Mouse (Mus musculus) natural killer cell, adult 2 months (primary cell): Measurements from ENCODE around the gene Gm13279.
"Not testable (repeated sequence)": the region's sequence is repeated elsewhere in the genome, so short reads cannot be mapped to it uniquely, and the experiment has no call there.

ENCODE experiments used
- DNase-seq, 2 experiments: peaks; one replicate each; pipeline ENCODE4 v3.0.0; 2022; ENCODE audit warnings: low spot score in 2 of 2

The Gm13279 gene

DNA sequence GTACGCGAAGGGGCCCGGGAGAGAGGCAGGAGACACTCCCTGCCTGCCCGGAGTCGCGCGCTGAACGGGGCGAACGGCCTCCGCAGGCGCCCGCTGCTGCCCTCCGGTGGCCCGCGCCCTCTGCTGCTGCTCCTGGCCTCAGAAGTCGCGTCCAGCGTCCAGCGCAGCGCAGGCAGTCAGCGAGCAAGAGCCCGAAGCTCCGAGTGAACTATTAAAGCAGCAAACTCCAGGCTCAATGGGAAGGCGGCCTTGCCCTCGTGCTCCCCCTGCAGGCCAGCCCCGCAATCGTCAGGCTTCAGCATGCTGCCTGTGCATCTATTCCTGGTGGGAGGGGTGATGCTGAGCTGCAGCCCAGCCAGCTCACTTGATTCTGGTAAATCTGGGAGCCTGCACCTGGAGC is at the start of gene Gm13279:
TSS of gene Gm13279 (plus strand) at position 301 of the 400 bp plus-strand sequence.
- not testable (repeated sequence) for DNase-seq

DNA sequence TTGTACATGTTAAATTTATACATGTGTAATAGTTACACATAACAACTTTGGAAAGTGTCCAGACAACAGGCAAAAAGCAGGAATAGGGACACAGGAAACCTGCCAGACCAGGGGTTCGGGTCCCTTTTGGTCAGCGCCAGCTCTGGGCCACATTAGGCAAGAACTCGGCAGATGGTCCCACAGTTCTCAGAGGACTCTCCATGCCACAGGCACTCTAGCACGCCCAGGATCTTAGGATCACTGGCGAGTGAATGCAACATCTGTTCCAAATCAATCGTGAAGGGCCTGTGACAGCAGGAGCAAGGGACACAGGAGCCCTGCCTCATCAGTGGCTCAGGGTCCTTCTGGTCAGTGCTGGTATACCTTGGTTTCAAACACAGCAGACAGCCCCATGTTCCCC is 47.3 kb upstream of the Gm13279 start:
- no peak for DNase-seq

DNA sequence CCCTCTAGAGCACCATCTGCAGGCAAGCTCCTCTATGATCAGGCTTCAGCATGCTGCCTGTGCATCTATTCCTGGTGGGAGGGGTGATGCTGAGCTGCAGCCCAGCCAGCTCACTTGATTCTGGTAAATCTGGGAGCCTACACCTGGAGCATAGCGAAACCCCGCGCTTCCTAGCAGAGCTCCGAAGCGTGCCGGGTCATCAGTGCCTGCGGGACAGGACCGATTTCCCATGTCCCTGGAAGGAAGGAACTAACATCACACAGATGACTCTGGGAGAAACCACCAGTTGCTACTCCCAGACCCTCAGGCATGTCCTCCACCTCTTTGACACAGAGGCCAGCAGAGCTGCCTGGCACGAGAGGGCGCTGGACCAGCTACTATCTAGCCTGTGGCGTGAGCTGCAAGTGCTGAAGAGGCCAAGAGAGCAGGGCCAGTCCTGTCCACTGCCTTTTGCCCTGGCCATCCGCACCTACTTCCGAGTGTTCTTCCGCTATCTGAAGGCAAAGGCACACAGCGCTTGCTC is 42.3 kb upstream of the Gm13279 start, which contains the start of gene Gm13271:
TSS of gene Gm13271 (plus strand) at position 51 of the 523 bp plus-strand sequence.
- peak; percentile 54 to 55 for DNase-seq

DNA sequence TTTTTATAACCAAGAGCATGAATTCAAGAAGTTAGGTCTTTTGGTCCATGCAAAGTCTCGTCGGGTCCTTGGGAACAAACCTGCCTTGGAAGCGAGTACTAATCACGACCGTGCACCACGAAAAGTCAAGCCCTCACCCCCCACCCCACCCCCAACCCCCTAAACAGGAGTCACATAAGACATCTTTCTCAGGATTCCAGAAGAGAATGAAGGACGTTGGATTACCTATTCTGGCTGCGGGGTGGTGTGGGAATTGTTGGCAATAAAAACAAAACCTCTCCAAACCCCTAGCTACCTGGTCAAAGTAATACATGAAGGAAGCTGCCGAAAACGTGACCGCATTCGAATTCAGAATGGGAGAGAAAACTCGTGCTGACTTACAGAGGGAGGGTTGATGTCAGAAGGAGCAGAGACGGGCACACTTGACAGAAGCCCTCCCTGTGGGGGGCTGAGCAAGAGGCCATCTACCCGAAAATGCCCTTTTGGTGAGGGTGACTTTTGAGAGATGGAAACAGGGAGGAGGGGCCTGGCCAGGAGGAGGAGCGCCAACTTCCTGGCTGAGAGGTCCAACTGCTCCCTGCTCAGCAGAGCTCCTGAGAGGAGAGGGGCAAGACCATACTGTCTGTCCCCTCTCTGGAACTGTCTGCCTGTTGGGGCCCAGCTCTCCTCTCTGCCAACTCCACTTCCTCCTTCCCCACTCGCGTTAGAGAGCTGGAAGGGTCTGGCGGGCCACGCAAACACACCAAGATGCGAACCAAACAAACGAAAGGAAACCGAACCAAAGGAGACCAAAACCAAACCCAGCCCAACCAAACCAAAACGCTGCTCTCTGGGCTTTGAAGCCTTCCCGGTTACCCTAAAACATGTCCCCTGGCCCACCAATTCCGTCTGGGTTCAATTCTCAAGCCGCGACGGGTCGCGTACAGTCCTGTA is 40.4 kb upstream of the Gm13279 start:
- DNase-seq: peak in 1 of 2 experiments; percentile 20

DNA sequence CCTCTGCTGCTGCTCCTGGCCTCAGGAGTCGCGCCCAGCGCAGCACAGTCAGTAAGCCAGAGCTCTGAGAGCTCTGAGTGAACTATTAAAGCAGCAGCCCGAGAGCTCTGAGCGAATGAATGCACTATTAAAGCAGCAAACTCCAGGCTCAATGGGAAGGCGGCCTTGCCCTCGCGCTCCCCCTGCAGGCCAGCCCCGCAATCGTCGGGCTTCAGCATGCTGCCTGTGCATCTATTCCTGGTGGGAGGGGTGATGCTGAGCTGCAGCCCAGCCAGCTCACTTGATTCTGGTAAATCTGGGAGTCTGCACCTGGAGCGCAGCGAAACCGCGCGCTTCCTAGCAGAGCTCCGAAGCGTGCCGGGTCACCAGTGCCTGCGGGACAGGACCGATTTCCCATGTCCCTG is 39.6 kb upstream of the Gm13279 start:
- peak; percentile 90 to 92 for DNase-seq

DNA sequence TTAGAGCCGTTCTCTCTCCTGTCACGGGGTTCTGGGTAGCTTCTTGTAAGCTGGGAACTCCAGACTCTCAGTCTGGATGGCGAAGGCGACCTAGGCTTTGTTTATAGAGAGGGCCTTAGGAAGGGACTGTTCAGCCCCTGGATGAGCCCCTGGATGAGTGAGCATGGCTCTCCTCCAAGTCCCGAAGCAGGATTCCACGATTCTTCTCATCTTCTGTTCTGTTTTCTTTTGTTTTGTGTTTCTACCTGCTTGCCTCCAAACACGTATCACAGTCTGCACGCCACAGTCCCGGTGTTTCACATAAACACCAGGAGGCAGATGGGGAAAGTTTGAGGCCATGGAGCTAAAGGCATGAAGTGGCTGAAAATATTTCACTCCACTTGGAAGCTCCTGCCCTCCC is 38.4 kb upstream of the Gm13279 start:
- DNase-seq: not testable (repeated sequence)

DNA sequence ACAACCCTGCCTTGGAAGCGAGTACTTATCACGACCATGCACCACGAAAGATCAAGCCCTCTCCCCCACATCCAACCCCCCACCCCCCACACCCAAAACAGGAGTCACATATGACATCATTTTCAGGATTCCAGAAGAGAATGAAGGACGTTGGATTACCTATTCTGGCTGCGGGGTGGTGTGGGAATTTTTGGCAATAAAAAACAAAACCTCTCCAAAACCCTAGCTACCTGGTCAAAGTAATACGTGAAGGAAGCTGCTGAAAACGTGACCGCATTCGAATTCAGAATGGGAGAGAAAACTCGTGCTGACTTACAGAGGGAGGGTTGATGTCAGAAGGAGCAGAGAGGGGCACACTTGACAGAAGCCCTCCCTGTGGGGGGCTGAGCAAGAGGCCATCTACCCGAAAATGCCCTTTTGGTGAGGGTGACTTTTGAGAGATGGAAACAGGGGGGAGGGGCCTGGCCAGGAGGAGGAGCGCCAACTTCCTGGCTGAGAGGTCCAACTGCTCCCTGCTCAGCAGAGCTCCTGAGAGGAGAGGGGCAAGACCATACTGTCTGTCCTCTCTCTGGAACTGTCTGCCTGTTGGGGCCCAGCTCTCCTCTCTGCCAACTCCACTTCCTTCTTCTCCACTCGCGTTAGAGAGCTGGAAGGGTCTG is 37.5 kb upstream of the Gm13279 start, which contains the start of gene Gm13283:
TSS of gene Gm13283 (plus strand) at position 510 of the 659 bp plus-strand sequence.
- peak; percentile 22 to 25 for DNase-seq

DNA sequence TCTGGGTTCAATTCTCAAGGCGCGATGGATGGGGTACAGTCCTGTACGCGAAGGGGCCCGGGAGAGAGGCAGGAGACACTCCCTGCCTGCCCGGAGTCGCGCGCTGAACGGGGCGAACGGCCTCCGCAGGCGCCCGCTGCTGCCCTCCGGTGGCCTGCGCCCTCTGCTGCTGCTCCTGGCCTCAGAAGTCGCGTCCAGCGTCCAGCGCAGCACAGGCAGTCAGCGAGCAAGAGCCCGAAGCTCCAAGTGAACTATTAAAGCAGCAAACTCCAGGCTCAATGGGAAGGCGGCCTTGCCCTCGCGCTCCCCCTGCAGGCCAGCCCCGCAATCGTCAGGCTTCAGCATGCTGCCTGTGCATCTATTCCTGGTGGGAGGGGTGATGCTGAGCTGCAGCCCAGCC is 36.8 kb upstream of the Gm13279 start:
- peak; percentile 63 to 64 for DNase-seq

DNA sequence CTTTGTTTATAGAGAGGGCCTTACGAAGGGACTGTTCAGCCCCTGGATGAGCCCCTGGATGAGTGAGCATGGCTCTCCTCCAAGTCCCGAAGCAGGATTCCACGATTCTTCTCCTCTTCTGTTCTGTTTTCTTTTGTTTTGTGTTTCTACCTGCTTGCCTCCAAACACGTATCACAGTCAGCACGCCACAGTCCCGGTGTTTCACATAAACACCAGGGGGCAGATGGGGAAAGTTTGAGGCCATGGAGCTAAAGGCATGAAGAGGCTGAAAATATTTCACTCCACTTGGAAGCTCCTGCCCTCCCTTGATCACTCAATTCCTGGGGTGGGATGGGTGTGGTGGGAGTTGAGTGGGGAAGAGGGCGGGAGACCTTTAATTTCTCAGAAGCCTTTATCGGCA is 35.4 kb upstream of the Gm13279 start:
- peak; percentile 57 to 74 for DNase-seq

DNA sequence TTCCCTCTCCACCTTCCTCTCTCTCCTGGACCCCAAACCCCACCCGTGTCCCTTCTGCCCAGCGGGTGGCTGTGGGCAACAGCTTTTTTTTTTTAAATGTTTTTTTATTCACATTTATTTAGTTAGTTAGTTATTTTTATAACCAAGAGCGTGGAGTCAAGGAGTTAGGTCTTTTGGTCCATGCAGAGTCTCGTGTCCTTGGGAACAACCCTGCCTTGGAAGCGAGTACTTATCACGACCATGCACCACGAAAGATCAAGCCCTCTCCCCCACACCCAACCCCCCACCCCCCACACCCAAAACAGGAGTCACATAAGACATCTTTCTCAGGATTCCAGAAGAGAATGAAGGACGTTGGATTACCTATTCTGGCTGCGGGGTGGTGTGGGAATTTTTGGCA is 34.9 kb upstream of the Gm13279 start:
- DNase-seq: not testable (repeated sequence)

DNA sequence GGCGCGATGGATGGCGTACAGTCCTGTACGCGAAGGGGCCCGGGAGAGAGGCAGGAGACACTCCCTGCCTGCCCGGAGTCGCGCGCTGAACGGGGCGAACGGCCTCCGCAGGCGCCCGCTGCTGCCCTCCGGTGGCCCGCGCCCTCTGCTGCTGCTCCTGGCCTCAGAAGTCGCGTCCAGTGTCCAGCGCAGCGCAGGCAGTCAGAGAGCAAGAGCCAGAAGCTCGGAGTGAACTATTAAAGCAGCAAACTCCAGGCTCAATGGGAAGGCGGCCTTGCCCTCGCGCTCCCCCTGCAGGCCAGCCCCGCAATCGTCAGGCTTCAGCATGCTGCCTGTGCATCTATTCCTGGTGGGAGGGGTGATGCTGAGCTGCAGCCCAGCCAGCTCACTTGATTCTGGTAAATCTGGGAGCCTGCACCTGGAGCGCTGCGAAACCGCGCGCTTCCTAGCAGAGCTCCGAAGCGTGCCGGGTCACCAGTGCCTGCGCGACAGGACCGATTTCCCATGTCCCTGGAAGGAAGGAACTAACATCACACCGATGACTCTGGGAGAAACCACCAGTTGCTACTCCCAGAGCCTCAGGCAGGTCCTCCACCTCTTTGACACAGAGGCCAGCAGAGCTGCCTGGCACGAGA is 33.7 kb upstream of the Gm13279 start:
- peak; percentile 47 to 52 for DNase-seq

DNA sequence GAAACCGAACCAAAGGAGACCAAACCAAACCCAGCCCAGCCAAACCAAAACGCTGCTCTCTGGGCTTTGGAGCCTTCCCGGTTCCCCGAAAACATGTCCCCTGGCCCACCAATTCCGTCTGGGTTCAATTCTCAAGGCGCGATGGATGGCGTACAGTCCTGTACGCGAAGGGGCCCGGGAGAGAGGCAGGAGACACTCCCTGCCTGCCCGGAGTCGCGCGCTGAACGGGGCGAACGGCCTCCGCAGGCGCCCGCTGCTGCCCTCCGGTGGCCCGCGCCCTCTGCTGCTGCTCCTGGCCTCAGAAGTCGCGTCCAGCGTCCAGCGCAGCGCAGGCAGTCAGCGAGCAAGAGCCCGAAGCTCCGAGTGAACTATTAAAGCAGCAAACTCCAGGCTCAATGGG is 23.7 kb upstream of the Gm13279 start, which contains the start of gene Gm13290:
TSS of gene Gm13290 (plus strand) at position 301 of the 400 bp plus-strand sequence.
- DNase-seq: not testable (repeated sequence)

DNA sequence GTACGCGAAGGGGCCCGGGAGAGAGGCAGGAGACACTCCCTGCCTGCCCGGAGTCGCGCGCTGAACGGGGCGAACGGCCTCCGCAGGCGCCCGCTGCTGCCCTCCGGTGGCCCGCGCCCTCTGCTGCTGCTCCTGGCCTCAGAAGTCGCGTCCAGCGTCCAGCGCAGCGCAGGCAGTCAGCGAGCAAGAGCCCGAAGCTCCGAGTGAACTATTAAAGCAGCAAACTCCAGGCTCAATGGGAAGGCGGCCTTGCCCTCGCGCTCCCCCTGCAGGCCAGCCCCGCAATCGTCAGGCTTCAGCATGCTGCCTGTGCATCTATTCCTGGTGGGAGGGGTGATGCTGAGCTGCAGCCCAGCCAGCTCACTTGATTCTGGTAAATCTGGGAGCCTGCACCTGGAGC is 20.6 kb upstream of the Gm13279 start, which contains the start of gene Gm13289:
TSS of gene Gm13289 (plus strand) at position 301 of the 400 bp plus-strand sequence.
- not testable (repeated sequence) for DNase-seq

DNA sequence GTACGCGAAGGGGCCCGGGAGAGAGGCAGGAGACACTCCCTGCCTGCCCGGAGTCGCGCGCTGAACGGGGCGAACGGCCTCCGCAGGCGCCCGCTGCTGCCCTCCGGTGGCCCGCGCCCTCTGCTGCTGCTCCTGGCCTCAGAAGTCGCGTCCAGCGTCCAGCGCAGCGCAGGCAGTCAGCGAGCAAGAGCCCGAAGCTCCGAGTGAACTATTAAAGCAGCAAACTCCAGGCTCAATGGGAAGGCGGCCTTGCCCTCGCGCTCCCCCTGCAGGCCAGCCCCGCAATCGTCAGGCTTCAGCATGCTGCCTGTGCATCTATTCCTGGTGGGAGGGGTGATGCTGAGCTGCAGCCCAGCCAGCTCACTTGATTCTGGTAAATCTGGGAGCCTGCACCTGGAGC is 17.6 kb upstream of the Gm13279 start, which contains the start of gene Gm13272:
TSS of gene Gm13272 (plus strand) at position 301 of the 400 bp plus-strand sequence.
- not testable (repeated sequence) for DNase-seq

DNA sequence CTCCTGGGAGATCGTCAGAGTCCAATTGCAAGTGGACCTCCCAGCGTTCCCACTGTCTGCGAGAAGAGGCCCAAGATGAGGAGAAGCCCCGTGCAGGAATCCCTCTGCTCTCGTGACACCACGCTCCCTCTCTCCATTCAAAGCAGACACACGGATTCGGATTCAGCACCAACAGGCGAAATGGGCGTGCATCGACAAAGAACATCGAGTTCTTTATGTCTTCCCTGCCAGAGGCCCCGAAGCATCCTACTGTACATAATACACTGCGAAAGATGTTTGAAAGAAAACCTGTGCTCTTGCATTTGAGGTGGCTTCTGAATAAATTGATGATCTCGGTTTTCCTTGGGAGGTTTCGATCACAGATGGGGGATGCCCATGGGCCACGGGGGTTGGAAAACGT is 16.9 kb upstream of the Gm13279 start:
- DNase-seq: not testable (repeated sequence)

DNA sequence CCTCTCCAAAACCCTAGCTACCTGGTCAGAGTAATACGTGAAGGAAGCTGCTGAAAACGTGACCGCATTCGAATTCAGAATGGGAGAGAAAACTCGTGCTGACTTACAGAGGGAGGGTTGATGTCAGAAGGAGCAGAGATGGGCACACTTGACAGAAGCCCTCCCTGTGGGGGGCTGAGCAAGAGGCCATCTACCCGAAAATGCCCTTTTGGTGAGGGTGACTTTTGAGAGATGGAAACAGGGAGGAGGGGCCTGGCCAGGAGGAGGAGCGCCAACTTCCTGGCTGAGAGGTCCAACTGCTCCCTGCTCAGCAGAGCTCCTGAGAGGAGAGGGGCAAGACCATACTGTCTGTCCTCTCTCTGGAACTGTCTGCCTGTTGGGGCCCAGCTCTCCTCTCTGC is 15.4 kb upstream of the Gm13279 start, which contains the start of gene Ifnz:
TSS of gene Ifnz (plus strand) at position 301 of the 400 bp plus-strand sequence.
- DNase-seq: not testable (repeated sequence)

DNA sequence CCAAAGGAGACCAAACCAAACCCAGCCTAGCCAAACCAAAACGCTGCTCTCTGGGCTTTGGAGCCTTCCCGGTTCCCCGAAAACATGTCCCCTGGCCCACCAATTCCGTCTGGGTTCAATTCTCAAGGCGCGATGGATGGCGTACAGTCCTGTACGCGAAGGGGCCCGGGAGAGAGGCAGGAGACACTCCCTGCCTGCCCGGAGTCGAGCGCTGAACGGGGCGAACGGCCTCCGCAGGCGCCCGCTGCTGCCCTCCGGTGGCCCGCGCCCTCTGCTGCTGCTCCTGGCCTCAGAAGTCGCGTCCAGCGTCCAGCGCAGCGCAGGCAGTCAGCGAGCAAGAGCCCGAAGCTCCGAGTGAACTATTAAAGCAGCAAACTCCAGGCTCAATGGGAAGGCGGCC is 14.9 kb upstream of the Gm13279 start:
- DNase-seq: not testable (repeated sequence)

DNA sequence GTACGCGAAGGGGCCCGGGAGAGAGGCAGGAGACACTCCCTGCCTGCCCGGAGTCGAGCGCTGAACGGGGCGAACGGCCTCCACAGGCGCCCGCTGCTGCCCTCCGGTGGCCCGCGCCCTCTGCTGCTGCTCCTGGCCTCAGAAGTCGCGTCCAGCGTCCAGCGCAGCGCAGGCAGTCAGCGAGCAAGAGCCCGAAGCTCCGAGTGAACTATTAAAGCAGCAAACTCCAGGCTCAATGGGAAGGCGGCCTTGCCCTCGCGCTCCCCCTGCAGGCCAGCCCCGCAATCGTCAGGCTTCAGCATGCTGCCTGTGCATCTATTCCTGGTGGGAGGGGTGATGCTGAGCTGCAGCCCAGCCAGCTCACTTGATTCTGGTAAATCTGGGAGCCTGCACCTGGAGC is 11.8 kb upstream of the Gm13279 start, which contains the start of gene Gm13276:
TSS of gene Gm13276 (plus strand) at position 301 of the 400 bp plus-strand sequence.
- DNase-seq: not testable (repeated sequence)

DNA sequence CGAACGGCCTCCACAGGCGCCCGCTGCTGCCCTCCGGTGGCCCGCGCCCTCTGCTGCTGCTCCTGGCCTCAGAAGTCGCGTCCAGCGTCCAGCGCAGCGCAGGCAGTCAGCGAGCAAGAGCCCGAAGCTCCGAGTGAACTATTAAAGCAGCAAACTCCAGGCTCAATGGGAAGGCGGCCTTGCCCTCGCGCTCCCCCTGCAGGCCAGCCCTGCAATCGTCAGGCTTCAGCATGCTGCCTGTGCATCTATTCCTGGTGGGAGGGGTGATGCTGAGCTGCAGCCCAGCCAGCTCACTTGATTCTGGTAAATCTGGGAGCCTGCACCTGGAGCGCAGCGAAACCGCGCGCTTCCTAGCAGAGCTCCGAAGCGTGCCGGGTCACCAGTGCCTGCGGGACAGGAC is 8.8 kb upstream of the Gm13279 start, which contains the start of gene Gm13277:
TSS of gene Gm13277 (plus strand) at position 231 of the 400 bp plus-strand sequence.
- DNase-seq: peak; percentile 63 to 68

DNA sequence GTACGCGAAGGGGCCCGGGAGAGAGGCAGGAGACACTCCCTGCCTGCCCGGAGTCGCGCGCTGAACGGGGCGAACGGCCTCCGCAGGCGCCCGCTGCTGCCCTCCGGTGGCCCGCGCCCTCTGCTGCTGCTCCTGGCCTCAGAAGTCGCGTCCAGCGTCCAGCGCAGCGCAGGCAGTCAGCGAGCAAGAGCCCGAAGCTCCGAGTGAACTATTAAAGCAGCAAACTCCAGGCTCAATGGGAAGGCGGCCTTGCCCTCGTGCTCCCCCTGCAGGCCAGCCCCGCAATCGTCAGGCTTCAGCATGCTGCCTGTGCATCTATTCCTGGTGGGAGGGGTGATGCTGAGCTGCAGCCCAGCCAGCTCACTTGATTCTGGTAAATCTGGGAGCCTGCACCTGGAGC is 5.9 kb upstream of the Gm13279 start, which contains the start of gene Gm13278:
TSS of gene Gm13278 (plus strand) at position 301 of the 400 bp plus-strand sequence.
- DNase-seq: not testable (repeated sequence)
